Mouse (Mus musculus) kidney, adult 9 months (tissue): ENCODE data around the gene Zbtb43.

Experiments
- DNase-seq: peaks from one replicate; pipeline ENCODE4 v3.0.0; 2022

Zbtb43 gene

DNA sequence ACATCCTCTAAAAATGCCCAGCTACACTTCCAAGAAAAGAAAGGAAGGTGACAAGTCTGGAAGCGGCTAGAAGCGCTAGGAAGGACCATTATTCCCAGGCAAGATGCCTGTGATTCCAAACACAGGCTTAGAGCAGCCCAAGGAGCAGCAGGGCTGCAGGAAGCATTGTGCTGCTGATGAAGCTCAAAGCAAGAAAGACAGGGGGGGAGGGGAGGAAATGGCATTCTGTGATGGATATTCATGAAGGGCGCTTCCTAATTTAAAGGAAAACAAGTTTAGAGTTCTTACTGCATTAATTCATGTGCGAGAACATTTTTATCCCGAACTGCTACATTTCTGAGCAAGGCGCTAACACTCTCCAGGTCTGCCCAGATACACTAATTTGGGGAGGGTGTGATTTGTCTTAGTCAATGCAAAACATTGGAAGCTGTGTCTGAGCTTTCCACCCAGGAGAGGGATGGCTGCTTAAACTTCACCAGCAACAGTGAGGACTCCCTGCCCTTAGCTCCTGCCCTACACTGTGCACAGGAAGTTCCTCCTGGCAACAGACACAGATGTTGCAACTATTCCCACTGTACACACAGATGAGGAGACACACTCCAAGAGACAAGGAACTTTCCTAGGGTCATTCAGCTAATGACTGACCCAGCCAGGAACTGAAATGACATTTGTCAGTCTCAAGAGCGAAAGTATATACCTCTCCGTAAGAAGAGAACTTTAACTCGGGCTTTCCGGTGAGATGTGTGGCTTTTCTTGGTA lies 41.5 kb downstream of the Zbtb43 start:
- DNase-seq: no peak

DNA sequence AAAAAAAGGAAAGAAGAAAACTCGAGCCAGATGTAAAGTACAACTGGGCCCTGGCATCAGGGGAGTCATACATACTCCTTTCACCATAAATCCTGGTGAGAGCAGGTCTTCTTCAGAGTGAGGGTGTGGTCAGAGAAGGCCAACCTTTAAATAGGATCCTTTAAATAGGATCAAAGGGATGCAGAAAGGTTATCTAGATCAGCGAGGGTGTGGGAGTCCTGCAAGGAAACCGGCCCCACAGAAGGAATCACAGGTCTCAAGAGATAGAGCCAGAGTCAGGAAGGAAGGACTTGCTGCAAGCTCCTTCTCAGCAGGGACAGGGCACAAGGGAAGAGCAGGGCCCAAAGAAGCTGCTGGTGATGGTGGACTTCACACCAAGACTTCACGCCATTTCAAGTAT lies 50.9 kb downstream of the Zbtb43 start:
- DNase-seq: no peak

- no peak for DNase-seq
Measured at GRCm38 (mm10) chr2:33414019-33414418, 54.3 kb downstream of the Zbtb43 start.

DNA sequence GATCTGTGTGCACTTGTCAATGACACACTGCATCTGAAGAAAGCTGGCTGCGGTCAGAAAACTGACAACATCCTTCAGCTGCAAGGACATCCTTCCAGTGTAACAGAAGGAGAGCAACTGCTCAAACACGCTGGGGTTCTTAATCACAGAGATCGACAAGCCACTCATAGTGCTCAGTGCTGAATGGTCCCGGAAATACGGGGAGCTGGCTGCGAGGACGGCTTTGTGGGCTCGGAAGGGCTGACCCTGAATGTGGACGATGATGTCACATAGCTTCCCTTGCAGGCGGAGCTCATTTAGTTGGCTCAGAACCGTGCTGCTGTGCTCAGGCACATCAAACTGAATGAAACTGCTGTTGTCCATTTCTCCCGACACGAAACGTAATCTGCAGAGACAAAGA lies 56.2 kb downstream of the Zbtb43 start:
- no peak for DNase-seq

DNA sequence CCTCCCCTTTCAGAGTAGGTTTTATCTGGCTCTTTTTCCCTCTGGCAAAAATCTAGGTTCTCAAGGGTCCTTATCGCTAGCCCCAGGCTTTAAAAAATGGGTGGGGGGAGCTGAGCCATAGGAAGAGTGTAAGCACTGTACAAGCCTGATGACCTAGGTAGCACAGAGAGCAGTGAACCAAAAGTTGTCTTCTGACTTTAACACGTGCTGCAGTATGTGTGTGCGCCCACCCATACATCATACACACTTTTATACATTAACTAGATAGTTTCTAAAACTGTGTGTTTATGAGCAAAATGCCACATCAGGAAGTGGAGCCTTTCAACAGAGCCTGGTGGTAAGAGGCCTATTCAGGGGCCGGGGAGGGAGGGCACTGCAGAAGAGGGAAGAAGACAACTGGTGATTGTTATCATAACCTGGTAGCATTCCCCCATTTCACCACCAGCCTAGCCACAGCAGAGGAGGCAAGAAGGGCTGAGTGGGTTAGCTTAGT lies 64.8 kb downstream of the Zbtb43 start:
- no peak for DNase-seq

GRCm38 (mm10) chr2:33402638-33403037 lies 65.7 kb downstream of the Zbtb43 start:
- DNase-seq: no peak

DNA sequence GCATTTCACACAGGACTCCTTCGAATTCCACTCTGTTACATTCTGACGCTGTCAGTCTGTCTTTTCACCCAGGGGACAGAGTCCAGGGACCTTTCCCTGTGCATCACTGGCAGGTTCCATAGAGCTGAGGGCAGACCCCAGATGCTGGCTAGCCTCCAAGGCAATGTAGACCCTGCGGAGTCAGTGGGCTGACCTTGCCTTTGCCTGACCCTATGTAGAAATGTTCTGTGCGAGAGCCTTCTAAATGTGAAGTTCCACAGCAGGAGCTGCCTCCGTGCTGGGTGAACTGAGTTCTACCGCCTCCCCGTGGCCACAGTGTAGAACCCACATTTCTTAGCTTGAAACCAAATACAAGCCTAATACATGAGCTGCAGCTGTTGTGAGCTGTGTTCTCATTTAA lies 66.1 kb downstream of the Zbtb43 start:
- peak; percentile 62 for DNase-seq

GRCm38 (mm10) chr2:33401217-33401616 lies 67.1 kb downstream of the Zbtb43 start:
- peak; percentile 34 for DNase-seq

DNA sequence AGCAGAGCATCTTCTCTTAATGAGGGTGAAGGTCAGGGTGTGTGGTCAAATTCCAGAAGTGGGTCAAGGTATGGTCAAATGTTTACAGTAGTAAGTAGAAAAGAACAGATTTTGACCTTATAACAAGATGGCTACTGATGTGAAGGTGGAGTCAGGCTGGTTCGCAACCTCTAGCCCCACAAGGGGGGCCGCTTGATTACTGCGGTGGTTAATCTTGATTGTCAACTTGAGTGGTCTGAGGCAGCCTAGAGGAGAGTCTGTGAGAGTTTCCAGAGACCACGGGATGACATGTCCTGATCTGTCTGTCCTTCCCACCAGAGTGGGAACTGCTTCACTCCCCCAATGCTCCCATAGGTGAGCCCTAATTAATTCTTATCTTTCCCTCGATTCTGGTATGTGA lies 67.8 kb downstream of the Zbtb43 start:
- DNase-seq: no peak
